Mouse (Mus musculus): ENCODE data around the gene Scn8a.
"Not testable (repeated sequence)": the region's sequence is repeated elsewhere in the genome, so short reads cannot be mapped to it uniquely, and the experiment has no call there.

The Scn8a gene

DNA sequence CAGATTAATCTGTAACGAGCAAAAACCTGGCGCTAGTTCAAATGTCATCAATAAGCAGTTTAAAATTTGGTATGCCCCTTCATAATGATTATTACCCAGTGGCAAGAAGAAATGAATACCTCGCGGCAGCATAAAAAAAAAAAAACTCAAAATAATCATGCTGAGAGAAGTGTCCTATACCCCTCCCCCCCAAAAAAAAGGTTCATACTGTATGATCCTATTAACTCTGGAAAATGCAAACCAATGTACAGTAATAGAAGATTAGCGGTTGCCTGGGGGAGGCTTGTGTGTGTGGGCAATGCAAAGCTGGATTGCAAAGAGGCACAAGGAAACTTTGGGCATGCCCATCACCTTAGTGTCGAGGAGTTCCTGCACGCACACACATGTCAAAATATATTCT, at the start of gene Scn8a:
Scn8a (plus strand) TSS at position 301 of the 400 bp plus-strand sequence.
- DNase-seq (ENCODE audit: low spot score in 2 of 2): no peak

DNA sequence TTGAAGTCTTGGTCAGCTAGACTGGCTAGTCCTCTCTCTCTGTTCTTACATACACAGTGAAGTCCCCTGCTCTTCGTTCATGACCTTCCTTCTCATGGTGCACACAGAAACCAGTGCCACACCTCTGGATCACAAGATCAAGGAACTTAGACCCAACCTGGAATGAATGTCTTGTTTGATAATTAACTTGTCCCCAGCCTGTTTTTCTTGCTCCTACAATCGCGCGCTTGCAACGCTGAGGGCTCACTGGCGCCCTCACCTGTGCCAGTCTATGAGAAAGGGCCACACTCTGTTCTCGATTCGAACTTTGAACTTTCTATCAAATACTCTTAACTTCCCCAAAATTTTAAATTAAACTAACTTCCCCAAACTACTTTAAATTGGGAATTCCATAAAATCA, 47.8 kb upstream of the Scn8a start:
- no peak for DNase-seq (ENCODE audit: low spot score in 2 of 2)

DNA sequence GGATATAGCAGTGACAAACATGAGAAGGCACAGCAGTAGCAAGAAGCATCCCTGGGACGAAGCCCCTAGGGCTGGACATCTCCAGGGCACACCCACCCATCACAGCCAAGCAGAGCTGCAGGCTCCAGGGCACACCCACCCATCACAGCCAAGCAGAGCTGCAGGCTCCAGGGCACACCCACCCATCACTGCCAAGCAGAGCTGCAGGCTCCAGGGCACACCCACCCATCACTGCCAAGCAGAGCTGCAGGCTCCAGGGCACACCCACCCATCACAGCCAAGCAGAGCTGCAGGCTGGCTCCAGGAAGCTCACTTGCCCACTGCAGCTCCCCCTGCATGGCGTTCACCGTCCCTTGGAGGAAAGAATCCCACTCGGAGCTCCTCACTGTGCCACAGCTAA, 47.3 kb upstream of the Scn8a start:
- not testable (repeated sequence) for DNase-seq (ENCODE audit: low spot score in 2 of 2)

DNA sequence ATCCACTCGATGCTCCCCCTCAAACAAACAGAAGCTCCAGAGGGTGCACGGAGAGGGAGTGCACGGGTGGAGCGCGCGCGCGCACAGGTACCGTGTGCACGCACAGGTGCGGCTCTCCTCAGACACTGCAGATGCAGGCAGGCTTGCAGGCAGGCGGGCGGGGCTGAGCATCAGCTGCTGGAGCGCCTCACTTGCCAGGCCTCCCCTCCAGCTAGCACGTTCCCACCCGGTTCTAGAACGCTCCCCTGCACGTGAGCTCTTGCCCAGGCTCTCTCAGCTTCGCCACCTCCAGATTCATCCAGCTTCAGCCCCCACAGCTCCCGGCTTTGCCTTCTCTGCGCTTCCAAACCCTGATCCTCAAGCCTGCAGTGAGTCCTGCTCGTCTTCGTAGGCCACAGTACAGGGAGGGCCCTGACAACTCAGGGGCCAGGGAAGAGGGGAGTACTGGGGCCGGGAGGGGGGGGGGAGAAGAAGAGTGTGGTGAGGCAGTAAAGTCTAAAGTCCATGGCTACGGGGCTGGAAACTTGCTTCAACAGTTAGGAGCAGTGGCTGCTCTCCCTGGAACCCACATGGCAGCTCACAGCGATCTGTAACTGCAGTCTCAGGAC, 44.3 kb upstream of the Scn8a start:
- DNase-seq (ENCODE audit: low spot score in 2 of 2): no peak

DNA sequence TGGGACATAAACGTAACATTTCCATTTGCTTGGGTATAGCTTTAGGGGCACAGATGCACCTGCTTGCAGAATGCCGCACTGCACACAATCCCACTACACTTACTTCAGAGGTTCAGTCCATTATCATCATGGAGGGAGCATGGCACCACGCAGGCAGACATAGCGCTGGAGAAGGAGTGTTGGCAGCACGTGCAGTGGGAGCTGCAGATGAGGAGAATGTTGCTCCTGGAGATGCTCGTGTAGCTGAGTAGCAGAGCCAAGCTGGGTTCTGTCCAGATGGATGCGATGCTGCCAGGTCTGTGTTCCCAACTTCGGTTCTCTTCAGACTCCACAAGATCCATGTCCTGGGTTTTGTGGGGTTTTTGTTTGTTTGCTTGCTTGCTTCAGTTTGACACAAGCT, 43.6 kb upstream of the Scn8a start:
- DNase-seq (ENCODE audit: low spot score in 2 of 2): no peak

DNA sequence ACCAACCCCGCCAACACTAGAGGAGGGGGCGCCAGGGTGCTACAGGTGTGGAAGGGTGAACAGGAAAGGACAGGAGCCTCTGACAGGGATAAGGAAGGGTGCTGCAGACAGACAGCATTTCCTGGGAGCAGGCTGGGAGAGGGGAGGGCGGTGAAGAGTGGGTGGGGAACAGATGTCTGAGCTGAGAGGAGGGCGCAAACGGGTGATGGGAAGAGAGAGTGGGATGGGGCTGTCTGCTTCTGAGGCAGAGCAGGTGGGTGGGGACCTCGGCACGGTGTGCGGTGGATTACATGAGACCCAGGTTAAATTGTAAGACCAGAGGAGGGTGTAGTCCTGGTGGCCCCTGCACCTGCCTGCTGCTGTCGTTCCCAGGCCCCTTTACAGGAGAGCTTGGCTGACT, 39.9 kb upstream of the Scn8a start:
- DNase-seq (ENCODE audit: low spot score in 2 of 2): no peak

DNA sequence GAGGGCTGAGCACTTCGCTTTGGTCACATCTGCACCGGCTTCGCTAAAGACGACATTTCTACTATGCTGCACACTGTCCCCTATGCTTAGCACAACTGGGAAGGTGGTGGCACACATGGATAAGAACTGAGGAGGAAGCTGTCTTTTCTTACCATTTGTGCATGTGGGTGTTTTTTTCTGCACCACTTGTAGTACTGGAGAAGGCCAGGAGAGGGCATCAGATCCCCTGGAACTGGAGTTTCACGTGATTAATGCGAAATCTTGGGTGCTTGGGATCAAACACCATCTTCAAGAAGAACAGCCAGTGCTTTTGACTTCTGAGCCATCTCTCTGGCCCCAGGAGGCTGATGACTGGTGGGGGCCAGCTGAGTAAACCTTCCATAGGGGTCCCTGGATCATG, 39.0 kb upstream of the Scn8a start:
- peak; percentile 7 to 18 for DNase-seq (ENCODE audit: low spot score in 2 of 2)

DNA sequence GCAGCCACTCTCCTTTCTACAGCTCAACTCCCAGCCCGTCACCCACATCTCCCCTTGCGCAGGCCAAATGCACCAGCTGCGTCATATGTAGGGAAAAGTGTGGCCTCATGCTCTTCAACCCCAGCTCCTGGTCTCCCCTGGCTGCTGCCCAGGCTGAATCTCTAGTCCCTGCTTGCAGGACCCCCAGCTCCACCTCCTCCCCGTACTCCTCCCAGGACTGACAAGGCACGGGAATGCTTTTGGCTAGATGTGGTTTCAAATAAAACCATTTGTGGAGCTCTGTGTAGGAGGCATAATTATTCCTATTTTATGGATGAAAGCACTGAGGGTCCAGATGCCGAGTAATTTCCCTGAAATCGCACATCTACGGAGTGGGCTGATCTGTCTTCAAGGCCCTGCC, 37.5 kb upstream of the Scn8a start:
- no peak for DNase-seq (ENCODE audit: low spot score in 2 of 2)

DNA sequence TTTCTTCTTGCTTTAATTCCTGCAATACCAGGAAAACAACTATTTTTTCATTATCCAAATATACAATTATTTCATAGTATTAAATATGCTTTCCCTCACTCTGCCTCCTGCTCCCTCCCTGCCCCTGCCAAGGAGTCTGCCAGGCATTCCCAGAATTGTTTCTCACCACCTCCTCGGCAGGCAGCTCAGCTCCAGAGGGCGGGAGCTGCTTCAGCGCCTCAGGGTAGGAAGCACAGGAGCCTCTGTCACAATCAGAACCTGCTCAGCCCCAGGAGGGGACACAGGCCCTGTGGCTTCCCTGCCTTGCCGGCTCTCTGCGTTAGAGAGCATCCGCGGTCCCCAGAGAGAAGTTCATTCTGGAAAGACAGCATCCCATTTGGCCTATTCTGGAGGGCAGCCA, 36.9 kb upstream of the Scn8a start:
- DNase-seq (ENCODE audit: low spot score in 2 of 2): no peak

DNA sequence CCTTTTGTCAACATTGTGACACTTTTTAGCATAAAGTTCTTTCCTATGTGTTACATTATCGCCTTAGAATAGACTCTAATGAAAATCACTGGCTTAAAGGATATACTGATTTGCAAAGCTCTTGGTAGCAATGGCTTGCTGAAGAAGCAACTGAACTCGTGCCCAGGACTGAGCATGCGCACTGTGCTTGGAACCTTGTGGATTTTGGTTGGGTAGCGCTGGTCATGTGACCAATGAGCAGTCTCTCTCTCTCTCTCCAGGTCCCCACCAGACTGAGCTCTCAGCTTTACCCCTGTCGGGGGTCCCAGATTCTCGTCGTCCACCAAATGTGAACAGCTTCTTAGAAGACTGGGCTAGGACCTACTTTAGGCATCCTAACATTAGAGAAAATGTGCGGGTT, 32.9 kb upstream of the Scn8a start:
- DNase-seq (ENCODE audit: low spot score in 2 of 2): no peak

DNA sequence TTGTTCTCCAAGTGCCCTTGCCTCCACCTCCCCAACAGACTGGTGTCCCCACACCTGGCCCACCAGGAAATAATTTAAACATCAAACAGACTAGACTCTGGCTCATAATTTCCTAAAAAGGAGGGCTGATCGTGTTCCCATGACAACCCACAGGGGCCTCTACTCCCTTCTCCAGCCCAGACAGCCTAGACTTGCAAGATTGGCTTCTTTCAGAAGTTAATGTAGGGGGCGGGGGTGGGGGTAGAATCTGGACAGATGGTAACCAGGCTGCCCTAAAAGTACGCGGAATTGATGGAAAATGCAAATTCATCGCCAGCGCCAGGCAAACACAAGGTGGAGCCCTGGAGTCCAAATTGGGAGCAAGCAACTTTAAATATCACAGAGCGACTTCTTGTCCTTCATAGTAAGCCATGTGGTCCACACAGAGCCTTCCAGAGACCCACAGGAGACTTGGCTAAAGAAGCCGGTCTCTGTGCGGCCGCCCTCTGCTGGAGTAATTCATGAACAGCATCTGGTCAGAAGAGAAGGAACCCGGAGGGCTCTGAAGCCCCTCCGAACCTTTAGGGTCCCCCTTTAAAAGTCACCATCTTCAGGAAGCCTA, 31.0 kb upstream of the Scn8a start:
- DNase-seq (ENCODE audit: low spot score in 2 of 2): peak in 1 of 2 experiments; percentile 18

DNA sequence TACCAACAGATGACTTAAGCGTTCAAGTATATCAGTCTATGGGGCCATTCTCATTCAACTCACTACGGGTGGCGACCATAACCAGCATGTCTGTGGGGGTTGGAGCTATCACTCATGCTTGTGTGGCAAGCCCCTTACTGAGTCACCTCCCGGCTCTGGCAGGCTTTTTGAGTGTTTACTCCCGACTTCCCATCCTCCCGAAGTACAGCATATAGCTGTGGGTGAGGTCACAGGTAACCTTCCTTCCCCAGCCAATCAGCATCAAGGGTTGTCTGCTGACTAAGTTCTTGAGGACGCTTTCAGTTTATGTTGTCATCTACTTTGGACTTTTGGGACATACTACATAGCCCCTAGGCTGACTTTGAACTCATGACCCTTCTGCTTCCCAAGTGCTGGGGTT, 25.3 kb upstream of the Scn8a start:
- no peak for DNase-seq (ENCODE audit: low spot score in 2 of 2)

DNA sequence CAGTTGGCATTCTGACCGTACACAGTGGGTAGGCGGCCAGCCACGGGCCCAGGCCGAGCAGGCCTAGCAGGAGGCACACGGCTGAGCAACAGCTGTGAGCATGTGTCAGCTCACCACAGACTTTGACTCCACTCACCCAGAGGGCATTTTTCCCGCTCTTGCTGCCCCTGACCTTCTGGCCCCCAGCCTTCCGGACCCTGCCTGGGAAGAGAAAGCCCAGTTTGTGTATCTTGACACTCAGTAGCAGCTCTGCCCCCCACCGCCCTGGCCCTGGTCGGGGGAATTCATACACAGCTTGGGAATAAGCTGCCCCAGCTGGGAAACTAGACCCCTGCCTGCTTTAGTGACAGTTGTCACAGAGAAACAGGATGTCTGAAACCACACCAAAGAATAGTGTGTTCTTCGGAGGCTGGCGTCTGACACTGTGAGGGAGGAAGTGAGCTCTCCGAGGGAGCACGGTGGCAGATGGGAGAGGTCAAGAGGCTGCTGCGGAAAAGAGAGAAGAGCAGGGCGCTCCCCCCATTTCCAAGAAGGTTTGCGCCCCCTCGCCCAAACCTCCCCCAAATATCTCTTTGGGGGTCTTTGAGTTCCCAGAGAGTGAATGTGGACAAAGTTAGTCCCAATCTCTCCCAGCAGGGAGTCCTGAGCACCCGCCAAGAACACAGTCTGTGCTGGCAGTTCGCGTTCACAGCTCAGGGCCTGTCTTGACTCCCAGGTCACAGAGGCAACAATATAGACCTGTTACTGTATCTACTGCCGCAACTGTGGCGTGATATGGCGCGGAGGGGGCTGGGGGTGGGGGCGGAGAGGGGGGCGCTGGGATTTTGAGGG, 24.4 kb upstream of the Scn8a start:
- DNase-seq (ENCODE audit: low spot score in 2 of 2): peak; percentile 33 to 34

DNA sequence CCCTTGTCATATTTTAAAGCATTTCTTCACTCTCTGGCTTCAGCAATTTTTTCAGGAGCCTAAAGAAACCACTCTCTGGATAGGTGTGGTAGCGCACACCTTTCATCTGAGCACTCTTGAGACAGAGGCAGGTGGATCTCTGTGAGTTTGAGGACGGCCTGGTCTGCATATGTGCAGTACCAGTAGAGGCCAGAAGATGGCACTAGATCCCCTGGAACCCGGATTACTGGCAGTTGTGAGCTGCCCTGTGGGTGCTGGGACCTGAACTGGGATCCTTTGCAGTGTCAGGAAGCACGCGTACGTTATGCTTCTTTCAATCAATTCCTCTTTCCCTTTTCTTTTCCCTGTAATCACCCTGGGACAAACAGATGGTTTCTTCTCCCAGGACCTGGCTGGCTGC, 22.5 kb upstream of the Scn8a start:
- no peak for DNase-seq (ENCODE audit: low spot score in 2 of 2)

DNA sequence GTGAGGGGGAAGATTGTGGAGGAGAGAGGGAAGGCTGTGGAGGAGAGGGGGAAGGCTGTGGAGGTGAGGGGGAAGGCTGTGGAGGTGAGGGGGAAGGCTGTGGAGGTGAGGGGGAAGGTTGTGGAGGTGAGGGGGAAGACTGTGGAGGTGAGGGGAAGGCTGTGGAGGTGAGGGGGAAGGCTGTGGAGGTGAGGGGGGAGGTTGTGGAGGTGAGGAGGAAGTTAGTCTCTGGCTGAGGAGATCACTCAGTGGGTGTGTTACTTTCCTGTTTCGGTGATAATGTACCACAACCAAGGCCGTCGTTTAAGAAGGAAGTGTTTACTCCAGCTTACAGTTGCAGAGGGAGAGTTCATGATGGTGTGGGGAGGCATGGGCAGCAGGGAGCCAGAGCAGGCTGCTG, 12.1 kb upstream of the Scn8a start:
- no peak for DNase-seq (ENCODE audit: low spot score in 2 of 2)

DNA sequence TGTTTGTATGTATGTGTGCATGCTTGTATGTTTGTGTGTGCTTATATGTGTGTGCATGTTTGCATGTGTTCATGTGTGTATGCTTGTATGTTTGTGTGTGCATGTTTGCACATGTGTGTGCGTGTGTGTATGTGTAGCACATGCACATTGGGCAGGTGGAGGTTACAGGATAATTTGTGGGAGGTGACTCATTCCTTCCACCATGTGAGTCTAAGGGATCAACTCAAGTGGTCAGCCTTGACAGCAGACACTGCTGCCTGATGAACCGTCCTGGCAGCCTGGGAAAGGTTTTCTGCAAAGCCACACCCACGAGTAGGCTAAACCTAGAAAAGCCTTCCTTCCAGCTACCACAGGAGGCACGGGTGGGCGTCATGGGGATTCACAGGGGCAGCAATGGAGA, 8.8 kb upstream of the Scn8a start:
- DNase-seq (ENCODE audit: low spot score in 2 of 2): no peak

DNA sequence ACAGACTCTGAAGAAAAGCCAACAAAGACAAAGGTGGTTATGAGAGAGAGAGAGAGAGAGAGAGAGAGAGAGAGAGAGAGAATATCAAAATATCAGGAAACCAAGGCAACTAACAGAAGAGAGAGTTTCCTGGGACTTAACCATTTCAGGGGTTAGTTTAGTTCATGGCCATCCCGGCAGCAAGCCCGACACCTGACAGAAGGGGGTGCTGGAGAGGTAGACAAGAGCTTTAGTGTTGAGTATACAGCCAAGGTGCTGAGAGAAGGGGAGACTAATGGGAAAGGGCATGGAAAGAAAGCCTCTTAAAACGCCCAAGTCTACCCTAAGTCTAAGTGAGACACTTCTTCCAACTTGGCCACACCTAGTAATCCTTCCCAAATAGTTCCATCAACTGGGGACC, 4.1 kb upstream of the Scn8a start:
- no peak for DNase-seq (ENCODE audit: low spot score in 2 of 2)

DNA sequence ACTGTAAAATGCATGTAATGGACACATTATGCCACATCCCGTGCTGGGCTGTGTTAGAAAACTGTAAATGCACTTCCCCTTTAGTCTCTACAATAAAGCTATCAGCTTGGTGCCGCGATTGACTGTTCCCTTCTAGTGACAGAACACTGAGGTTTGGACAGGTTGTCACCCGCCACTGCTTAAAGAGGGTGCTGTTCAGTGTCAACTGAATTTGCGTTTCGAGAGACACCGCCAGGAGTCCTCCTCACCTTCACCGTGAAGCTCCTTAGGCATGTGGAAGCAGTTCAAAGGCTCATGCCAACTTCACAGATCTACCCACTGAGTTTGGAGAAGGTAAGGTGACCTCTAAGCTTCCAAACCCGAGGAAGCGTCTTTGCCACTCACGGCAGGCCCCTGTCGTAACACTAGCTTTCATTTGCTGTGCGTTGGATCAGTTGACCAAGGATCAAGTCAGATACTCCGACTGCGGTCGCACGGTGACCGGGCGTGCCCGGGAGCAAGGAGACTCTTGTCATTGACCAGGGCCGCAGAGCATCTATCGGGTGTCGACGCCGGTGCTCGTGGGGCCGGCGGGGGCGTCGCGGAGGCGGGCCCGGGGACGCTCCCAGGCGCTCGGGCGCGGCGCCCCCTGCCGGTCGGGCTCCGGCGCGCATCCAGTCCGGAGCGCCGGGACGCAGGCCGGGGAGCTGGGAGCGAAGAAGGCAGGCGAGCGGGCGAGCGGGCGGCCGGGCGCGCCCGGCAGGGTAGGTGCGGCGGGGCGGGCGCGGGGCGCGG, 530 bp downstream of the Scn8a start:
- peak in 1 of 2 experiments; percentile 9 for DNase-seq (ENCODE audit: low spot score in 2 of 2)

DNA sequence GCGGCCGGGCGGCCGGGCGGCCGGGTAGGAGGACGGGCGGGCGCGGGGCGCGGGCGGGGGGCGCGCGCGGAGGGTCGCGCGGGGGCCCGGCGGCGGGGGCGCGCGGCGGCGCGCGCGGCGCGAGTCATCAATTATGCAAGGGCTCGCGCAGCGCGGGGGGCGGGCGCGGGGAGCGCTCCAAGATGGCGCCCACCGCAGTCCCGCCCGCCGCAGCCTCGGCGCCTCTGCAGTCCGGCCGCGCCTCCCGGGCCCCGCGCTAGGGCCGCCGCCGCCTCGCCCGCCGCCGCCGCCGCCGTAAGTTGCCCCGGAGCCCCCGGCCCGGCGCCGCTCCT, 1.1 kb downstream of the Scn8a start:
- DNase-seq (ENCODE audit: low spot score in 2 of 2): no peak

DNA sequence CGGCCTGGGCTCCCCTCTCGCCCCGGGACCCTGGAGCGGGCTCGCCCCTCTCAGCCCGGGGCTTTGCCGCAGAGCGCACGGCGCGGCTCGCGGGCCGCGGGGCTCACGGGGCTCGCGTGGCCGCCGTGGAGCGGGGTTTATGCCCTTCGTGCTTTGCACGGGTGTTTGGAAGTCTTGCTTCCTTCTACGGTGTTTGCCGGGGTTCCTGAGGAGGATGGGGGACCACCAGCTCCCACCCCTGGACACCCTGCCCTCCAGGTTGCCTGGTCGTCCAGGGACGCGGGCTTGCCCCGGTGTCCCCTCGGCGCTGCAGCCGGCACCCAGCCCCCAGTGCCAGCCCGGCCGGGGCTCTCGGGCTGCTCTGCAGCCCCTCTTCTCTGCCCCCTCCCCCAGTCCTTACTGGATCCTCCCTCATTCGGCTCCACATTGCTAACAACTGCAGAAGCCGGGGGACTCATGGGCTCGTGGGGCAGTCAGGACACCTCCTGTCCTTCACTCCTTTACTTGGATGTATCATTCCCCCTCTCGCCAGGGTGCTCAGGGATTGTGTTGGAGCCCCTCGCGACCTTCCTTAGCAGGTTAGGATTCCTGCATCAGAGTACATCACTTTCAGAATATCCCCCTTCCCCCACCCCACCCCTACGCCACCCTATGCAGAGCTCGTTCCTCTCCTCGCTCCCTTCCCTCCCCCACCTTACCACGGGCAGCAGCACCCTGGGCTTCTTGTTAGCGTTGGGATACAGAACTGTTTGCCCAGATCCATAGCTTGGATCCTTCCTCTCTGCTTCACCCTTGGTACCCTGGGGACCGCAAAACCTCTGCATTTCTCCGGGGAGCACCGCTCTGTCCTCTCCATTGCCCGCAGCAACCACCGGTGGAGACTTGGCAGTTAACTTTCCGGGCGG, 1.7 kb downstream of the Scn8a start:
- no peak for DNase-seq (ENCODE audit: low spot score in 2 of 2)

DNA sequence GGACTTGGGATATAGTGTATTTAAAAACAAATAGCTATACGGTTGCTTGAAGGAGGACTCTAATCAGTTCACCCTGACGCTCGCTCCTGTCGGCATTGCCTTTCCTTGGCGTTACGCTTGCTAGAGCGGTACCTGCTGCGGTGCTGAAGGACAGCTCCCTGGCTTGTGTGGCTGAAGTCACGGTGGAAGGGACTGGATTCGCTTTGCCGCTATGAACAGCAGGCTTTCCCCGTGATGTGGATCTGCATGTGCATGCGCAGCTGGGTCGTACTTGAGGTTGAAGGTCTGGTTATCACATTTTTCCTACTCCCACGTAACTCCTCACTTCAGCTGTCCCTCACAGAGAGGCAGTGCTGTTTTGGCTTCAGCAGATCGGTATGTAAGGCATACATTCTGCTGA, 3.5 kb downstream of the Scn8a start:
- DNase-seq (ENCODE audit: low spot score in 2 of 2): peak; percentile 5 to 38

DNA sequence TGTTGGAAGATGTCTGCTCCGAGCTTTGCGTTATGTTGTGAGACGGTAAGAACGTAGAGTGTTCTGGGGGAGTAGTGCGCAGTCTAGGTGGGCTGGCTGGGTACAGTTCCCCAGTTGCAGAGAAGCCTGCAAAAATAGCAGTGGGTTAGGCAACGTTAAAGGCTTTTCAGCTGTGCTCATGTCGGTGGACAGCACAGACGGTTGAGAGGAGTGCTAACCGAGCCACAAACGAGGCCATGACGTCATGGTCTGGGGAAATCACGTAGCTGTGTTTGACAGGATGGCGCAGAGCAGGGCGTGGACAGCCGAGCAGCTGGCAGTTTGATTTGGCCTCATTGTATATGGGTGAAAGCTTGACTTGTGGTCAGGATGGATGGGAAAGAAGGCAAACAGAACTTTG, 9.4 kb downstream of the Scn8a start:
- DNase-seq (ENCODE audit: low spot score in 2 of 2): no peak

All from natural killer cell, adult 2 months (primary cell).